Mouse (Mus musculus): ENCODE measurements around the gene Mea1. TPM values are rescaled to one million over a fixed set of nuclear protein-coding genes. Genes with fewer than 3 reads are reported as not detected.

Gene Mea1
- polyA plus RNA-seq (2015; fragmentation: Nextera tagmentation; extraction: Ambion mirVana), result 99.7 and 109 TPM in 2 replicates

GRCm38 (mm10) chr17:46678416-46678815 is at the start of gene Mea1:
Gene Mea1 (plus strand): TSS chr17:46678793.

GRCm38 (mm10) chr17:46645561-46646321 is 32.9 kb upstream of the Mea1 start, which contains the start of the genes Klc4 and Mrpl2:
Gene Klc4 (minus strand): TSS chr17:46646022.
Gene Mrpl2 (plus strand): TSS chr17:46646229.

GRCm38 (mm10) chr17:46650232-46651031 is 28.2 kb upstream of the Mea1 start, which contains the start of gene Cul7:
Gene Cul7 (plus strand): TSS chr17:46650337.

GRCm38 (mm10) chr17:46673850-46674529 is 4.6 kb upstream of the Mea1 start, which contains the start of gene Rrp36:
Gene Rrp36 (minus strand): TSS chr17:46674352.

GRCm38 (mm10) chr17:46680760-46681373 is 2.3 kb downstream of the Mea1 start, which contains the start of gene Klhdc3:
Gene Klhdc3 (minus strand): TSS chr17:46680914.

GRCm38 (mm10) chr17:46704887-46705835 is 26.6 kb downstream of the Mea1 start, which contains the start of gene Ppp2r5d:
Gene Ppp2r5d (minus strand): TSS chr17:46705111.

GRCm38 (mm10) chr17:46710959-46711597 is 32.5 kb downstream of the Mea1 start, which contains the start of gene Pex6:
Gene Pex6 (plus strand): TSS chr17:46711463.

GRCm38 (mm10) chr17:46728904-46729318 is 50.3 kb downstream of the Mea1 start, which contains the start of gene Gnmt:
Gene Gnmt (minus strand): TSS chr17:46729168.

Other genes with a start within 250 kb of the Mea1 start
- gene Crip3, start 249.9 kb upstream of the Mea1 start, polyA plus RNA-seq (2015; fragmentation: Nextera tagmentation; extraction: Ambion mirVana), result not detected in 2 replicates
- not detected in 2 replicates for gene Slc22a7, start 240.3 kb upstream of the Mea1 start, polyA plus RNA-seq (2015; fragmentation: Nextera tagmentation; extraction: Ambion mirVana)
- gene Ttbk1, start 191.1 kb upstream of the Mea1 start, polyA plus RNA-seq (2015; fragmentation: Nextera tagmentation; extraction: Ambion mirVana), result 0.02 TPM in 2 replicates
- gene Dnph1, start 182.1 kb upstream of the Mea1 start, polyA plus RNA-seq (2015; fragmentation: Nextera tagmentation; extraction: Ambion mirVana), result 17.5 and 18.0 TPM in 2 replicates
- 3.2 and 4.5 TPM in 2 replicates for gene Cul9, start 132.4 kb upstream of the Mea1 start, polyA plus RNA-seq (2015; fragmentation: Nextera tagmentation; extraction: Ambion mirVana)
- 7.7 and 8.4 TPM in 2 replicates for gene Srf, start 122.6 kb upstream of the Mea1 start, polyA plus RNA-seq (2015; fragmentation: Nextera tagmentation; extraction: Ambion mirVana)
- gene Ptk7, start 49.3 kb upstream of the Mea1 start, polyA plus RNA-seq (2015; fragmentation: Nextera tagmentation; extraction: Ambion mirVana), result 26.9 and 28.3 TPM in 2 replicates
- gene Klc4, start 32.8 kb upstream of the Mea1 start, polyA plus RNA-seq (2015; fragmentation: Nextera tagmentation; extraction: Ambion mirVana), result 14.2 and 15.2 TPM in 2 replicates
- gene Mrpl2, start 32.6 kb upstream of the Mea1 start, polyA plus RNA-seq (2015; fragmentation: Nextera tagmentation; extraction: Ambion mirVana), result 76.6 and 80.1 TPM in 2 replicates
- 17.8 and 18.7 TPM in 2 replicates for gene Cul7, start 28.5 kb upstream of the Mea1 start, polyA plus RNA-seq (2015; fragmentation: Nextera tagmentation; extraction: Ambion mirVana)
- gene Rrp36, start 4.4 kb upstream of the Mea1 start, polyA plus RNA-seq (2015; fragmentation: Nextera tagmentation; extraction: Ambion mirVana), result 39.3 and 42.2 TPM in 2 replicates
- 70.2 and 74.5 TPM in 2 replicates for gene Klhdc3, start 2.1 kb downstream of the Mea1 start, polyA plus RNA-seq (2015; fragmentation: Nextera tagmentation; extraction: Ambion mirVana)
- gene Ppp2r5d, start 26.3 kb downstream of the Mea1 start, polyA plus RNA-seq (2015; fragmentation: Nextera tagmentation; extraction: Ambion mirVana), result 27.8 and 31.4 TPM in 2 replicates
- gene Pex6, start 32.7 kb downstream of the Mea1 start, polyA plus RNA-seq (2015; fragmentation: Nextera tagmentation; extraction: Ambion mirVana), result 8.9 and 11.1 TPM in 2 replicates
- gene Gnmt, start 50.4 kb downstream of the Mea1 start, polyA plus RNA-seq (2015; fragmentation: Nextera tagmentation; extraction: Ambion mirVana), result 2.0 and 2.2 TPM in 2 replicates
- 37.6 and 38.0 TPM in 2 replicates for gene Cnpy3, start 73.4 kb downstream of the Mea1 start, polyA plus RNA-seq (2015; fragmentation: Nextera tagmentation; extraction: Ambion mirVana)
- gene Ptcra, start 84.9 kb downstream of the Mea1 start, polyA plus RNA-seq (2015; fragmentation: Nextera tagmentation; extraction: Ambion mirVana), result 0.13 TPM in 1 of 2 replicates, not detected in the other
- 90.4 and 99.9 TPM in 2 replicates for gene 2310039H08Rik, start 93.8 kb downstream of the Mea1 start, polyA plus RNA-seq (2015; fragmentation: Nextera tagmentation; extraction: Ambion mirVana)
- gene Rpl7l1, start 103.9 kb downstream of the Mea1 start, polyA plus RNA-seq (2015; fragmentation: Nextera tagmentation; extraction: Ambion mirVana), result 74.4 and 94.0 TPM in 2 replicates
- gene Bicral, start 179.7 kb downstream of the Mea1 start, polyA plus RNA-seq (2015; fragmentation: Nextera tagmentation; extraction: Ambion mirVana), result 2.4 TPM in 2 replicates
- 39.1 and 43.0 TPM in 2 replicates for gene Tbcc, start 211.9 kb downstream of the Mea1 start, polyA plus RNA-seq (2015; fragmentation: Nextera tagmentation; extraction: Ambion mirVana)
- gene Prph2, start 231.7 kb downstream of the Mea1 start, polyA plus RNA-seq (2015; fragmentation: Nextera tagmentation; extraction: Ambion mirVana), result not detected in 2 replicates

Measured in urinary bladder, postnatal 0 days (tissue).